Mouse (Mus musculus) retina, postnatal 7 days (tissue): ENCODE measurements around the gene Ncoa7.
"Not testable (repeated sequence)": the region's sequence is repeated elsewhere in the genome, so short reads cannot be mapped to it uniquely, and the experiment has no call there.

Experiments used
- DNase-seq: peaks from one replicate; pipeline ENCODE4 v3.0.0-alpha.2; 2012; ENCODE audit warnings: low read depth, low spot score

Ncoa7 gene

GRCm38 (mm10) chr10:30787684-30788339 lies 15.3 kb downstream of the Ncoa7 start:
- no peak for DNase-seq

- DNase-seq, result no peak
These were observed 16.9 kb downstream of the Ncoa7 start for GRCm38 (mm10) chr10:30786103-30786754.

GRCm38 (mm10) chr10:30780921-30781320 lies 22.2 kb downstream of the Ncoa7 start:
- not testable (repeated sequence) for DNase-seq

GRCm38 (mm10) chr10:30778240-30778639 lies 24.9 kb downstream of the Ncoa7 start:
- no peak for DNase-seq

GRCm38 (mm10) chr10:30775987-30776386 lies 27.1 kb downstream of the Ncoa7 start:
- no peak for DNase-seq

- no peak for DNase-seq
These were observed 27.6 kb downstream of the Ncoa7 start for GRCm38 (mm10) chr10:30775568-30775967.

- no peak for DNase-seq
These were observed 28.7 kb downstream of the Ncoa7 start for GRCm38 (mm10) chr10:30774396-30774795.

GRCm38 (mm10) chr10:30773181-30773580 lies 29.9 kb downstream of the Ncoa7 start:
- no peak for DNase-seq

- no peak for DNase-seq
These were observed 31.5 kb downstream of the Ncoa7 start for GRCm38 (mm10) chr10:30771417-30772158.

GRCm38 (mm10) chr10:30768820-30769219 lies 34.3 kb downstream of the Ncoa7 start:
- DNase-seq, result no peak

GRCm38 (mm10) chr10:30768250-30768649 lies 34.9 kb downstream of the Ncoa7 start:
- no peak for DNase-seq

- no peak for DNase-seq
These were observed 39.9 kb downstream of the Ncoa7 start for GRCm38 (mm10) chr10:30763179-30763770.

GRCm38 (mm10) chr10:30762284-30762964 lies 40.7 kb downstream of the Ncoa7 start:
- no peak for DNase-seq

- DNase-seq, result no peak
These were observed 43.6 kb downstream of the Ncoa7 start for GRCm38 (mm10) chr10:30759360-30760147.

- DNase-seq, result no peak
These were observed 47.1 kb downstream of the Ncoa7 start for GRCm38 (mm10) chr10:30756064-30756463.

GRCm38 (mm10) chr10:30754825-30755457 lies 48.2 kb downstream of the Ncoa7 start:
- no peak for DNase-seq

GRCm38 (mm10) chr10:30754082-30754481 lies 49.0 kb downstream of the Ncoa7 start:
- no peak for DNase-seq

GRCm38 (mm10) chr10:30752485-30752884 lies 50.6 kb downstream of the Ncoa7 start:
- no peak for DNase-seq

- no peak for DNase-seq
These were observed 51.5 kb downstream of the Ncoa7 start for GRCm38 (mm10) chr10:30751586-30751985.

- DNase-seq, result no peak
These were observed 53.3 kb downstream of the Ncoa7 start for GRCm38 (mm10) chr10:30749807-30750206.
